Mouse (Mus musculus) ovary, adult 10 weeks (tissue): ENCODE data around the gene Prdm15. TPM values are rescaled to one million over a fixed set of nuclear protein-coding genes. Genes with fewer than 3 reads are reported as not detected.

ENCODE experiments used
- polyA plus RNA-seq: library from polyadenylated mRNA; stranded (reverse); fragments of 350-450 nt; fragmentation: Illumina TruSeq; extraction: RNeasy Lipid Tissue Mini Kit (QIAGEN cat#74804); gene quantifications from one replicate; pipeline ENCODE4 v1.2.3, GENCODE M21; 2014

The Prdm15 gene
- 4.8 TPM for polyA plus RNA-seq

DNA sequence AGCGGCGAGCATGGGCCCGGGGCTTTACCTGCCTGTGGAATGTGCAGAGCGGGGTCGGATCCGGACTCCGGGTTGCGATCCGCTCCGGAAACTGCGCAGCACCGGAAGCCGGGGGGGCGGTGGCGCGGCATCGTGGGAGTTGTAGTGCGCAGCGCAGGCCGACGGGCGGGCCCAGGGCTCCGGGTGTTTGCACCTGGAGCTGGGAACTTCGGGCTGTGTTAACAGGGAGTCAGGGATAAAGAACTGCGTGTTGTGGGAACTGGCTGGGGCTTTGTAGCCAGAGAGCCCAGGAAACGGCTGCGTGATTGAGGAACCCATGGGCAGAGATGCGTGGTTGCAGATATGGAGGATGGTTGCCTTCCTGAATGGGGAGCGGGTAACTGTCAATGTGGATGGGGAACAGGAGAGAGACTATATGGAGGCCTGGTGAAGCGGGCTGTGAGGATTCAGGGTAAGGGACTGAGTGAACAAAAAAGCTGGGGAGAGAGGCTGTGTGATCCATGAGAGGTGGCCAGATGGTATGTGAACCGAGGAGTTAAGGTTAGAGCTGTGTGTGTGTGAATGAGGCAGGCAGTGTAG, at the start of gene Prdm15:
TSS of gene Prdm15 (minus strand) at position 110 of the 579 bp plus-strand sequence.

DNA sequence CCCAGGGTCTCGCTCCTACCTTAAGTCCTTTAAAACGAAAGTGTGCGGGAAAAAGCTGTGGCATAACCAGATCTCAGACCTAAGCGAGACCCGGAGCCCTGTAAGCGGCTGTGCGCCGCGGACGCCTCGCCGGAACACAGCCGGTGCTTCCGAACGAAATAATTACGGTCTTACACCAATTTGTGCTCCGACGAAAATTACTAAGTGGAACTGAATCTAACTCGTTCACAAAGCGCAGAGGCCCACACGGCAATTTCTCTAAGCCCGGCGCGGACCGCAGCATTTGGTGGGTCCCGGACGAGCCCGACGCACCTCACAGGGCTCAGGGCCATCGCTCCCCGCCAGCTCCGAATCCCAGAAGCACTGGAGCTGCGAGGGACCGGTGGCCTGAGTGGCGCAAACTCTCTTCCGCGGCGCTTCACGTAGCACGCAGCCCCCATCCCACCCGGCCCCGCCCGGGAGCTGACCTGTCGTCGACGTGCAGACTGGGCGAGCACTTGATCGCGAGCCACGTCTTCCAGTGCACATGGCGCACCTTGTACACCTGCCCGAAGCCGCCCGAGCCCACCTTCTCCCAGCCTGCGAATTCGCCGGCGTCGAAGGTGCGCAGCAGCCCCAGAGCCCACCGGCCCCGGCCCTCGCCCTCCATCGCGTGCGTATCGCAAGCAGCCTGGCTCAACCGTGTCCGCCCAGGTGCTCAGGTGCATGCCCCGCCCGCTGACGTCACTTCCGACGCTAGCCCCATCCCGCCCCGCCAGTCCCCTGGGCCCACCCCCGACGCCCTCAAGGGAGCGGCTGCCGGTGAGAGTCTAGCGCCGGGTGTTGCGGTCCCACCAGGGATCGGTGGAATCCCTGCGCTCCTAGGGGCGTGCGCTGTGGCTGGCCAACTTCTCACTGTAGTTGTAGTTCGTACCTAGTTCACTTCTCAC, 88.3 kb downstream of the Prdm15 start, which contains the start of gene Ripk4:
TSS of gene Ripk4 (minus strand) at position 727 of the 929 bp plus-strand sequence.

Other genes starting within 250 kb of the Prdm15 start
- 1.2 TPM for gene Tmprss2, start 240.7 kb downstream of the Prdm15 start, polyA plus RNA-seq
- 1.4 TPM for gene Ripk4, start 88.1 kb downstream of the Prdm15 start, polyA plus RNA-seq
- gene C2cd2, start 110.7 kb upstream of the Prdm15 start, polyA plus RNA-seq = 19.4 TPM
- 7.9 TPM for gene Zbtb21, start 110.8 kb upstream of the Prdm15 start, polyA plus RNA-seq
- 41.6 TPM for gene B230307C23Rik, start 145.5 kb upstream of the Prdm15 start, polyA plus RNA-seq
- 29.8 TPM for gene A630089N07Rik, start 230.6 kb upstream of the Prdm15 start, polyA plus RNA-seq